24 mouse cellular contexts compared by ENCODE assay signal in the genomic region with DNA sequence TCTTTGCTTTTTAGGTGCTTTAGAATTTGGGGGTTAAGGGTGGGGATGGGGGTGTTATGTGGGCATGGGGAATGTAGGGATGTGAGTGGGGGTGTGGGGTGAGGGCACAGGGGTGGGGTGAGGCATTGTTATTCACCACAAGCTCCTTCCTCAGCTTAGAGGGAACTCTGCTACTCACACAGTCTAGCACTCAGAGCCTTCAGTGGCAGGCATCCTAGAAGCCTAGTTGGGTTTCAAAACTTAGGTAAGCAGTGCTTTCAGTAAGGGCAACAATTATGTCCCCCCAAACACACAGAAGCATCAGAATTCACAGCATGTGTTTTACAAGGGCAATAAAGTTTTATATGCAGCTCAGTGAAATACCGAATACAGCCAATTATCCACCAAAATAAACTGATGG.
A peak's percentile ranks its signal among the peaks of the same experiment; 100 is the strongest.
DNase-seq lines count a peak whose midpoint lies in the region; ATAC-seq lines count a peak whose summit lies in the region.
"Had no signal": no experiment of that assay in that cellular context is flagged by ENCODE, and none has a peak within 500 bp of the region (broad histone marks: within the 10 kb centered on the region; RNA-seq: fewer than 3 reads in every experiment).

No protein-coding gene starts in this region.

- H3K4me3 ChIP-seq in limb, embryonic 10.5 days = no peak overlapping the region
- no peak overlapping the region for H3K4me3 ChIP-seq in limb, embryonic 13.5 days
- H3K4me3 ChIP-seq: forebrain, embryonic 10.5 days; forebrain, embryonic 13.5 days; heart, embryonic 12.5 days; heart, embryonic 15.5 days; hindbrain, embryonic 10.5 days; hindbrain, embryonic 13.5 days had no signal

- no peaks in the 10 kb centered on the region for H3K9me3 ChIP-seq in limb, embryonic 10.5 days (replicated peaks)
- no peaks in the 10 kb centered on the region for H3K9me3 ChIP-seq in limb, embryonic 13.5 days
- H3K9me3 ChIP-seq: forebrain, embryonic 10.5 days; forebrain, embryonic 13.5 days; heart, embryonic 12.5 days; heart, embryonic 15.5 days; hindbrain, embryonic 10.5 days; hindbrain, embryonic 13.5 days had no signal

- H3K4me1 ChIP-seq in limb, embryonic 10.5 days = peaks cover 47% of the 10 kb centered on the region
- peaks cover 52% of the 10 kb centered on the region for H3K4me1 ChIP-seq in limb, embryonic 13.5 days

- H3K27ac ChIP-seq in limb, embryonic 10.5 days = 0 out of 2 replicates have a peak overlapping the region, but pooled peaks have one; percentile 25
- 0 out of 2 replicates have a peak overlapping the region, but pooled peaks have one; percentile 29 for H3K27ac ChIP-seq in limb, embryonic 13.5 days
- H3K27ac ChIP-seq: forebrain, embryonic 10.5 days; forebrain, embryonic 13.5 days; heart, embryonic 15.5 days; hindbrain, embryonic 10.5 days; hindbrain, embryonic 13.5 days had no signal

- no peak overlapping the region for H3K9ac ChIP-seq in limb, embryonic 13.5 days
- H3K9ac ChIP-seq: forebrain, embryonic 13.5 days; forebrain, postnatal 0 days; heart, embryonic 12.5 days; heart, embryonic 15.5 days; hindbrain, embryonic 13.5 days had no signal

- ATAC-seq in limb, embryonic 13.5 days (ENCODE audit: low FRiP score, low read depth) = peak; percentile 58; the same call in 1 of the 2 replicates
- ATAC-seq: CD4-positive, CD25-positive, alpha-beta regulatory T cell, adult 4 months; forebrain, embryonic 13.5 days; forebrain, postnatal 0 days; hindbrain, embryonic 16.5 days had no signal

- H3K27me3 ChIP-seq in limb, embryonic 10.5 days (ENCODE audit: low read depth, poor library complexity, severe bottlenecking) = peaks cover 48% of the 10 kb centered on the region
- peaks cover 26% of the 10 kb centered on the region for H3K27me3 ChIP-seq in limb, embryonic 13.5 days
- H3K27me3 ChIP-seq: forebrain, embryonic 13.5 days; heart, embryonic 12.5 days; heart, embryonic 15.5 days; hindbrain, embryonic 13.5 days had no signal

- no peak overlapping the region for H3K4me2 ChIP-seq in limb, embryonic 13.5 days (replicated peaks)
- H3K4me2 ChIP-seq: forebrain, embryonic 13.5 days; heart, embryonic 12.5 days; heart, embryonic 15.5 days; hindbrain, embryonic 13.5 days had no signal

- DNase-seq in forelimb bud, embryonic 11.5 days (ENCODE audit: low read depth, low spot score) = peak; percentile 75
- no peak for DNase-seq in limb, embryonic 10.5 days (ENCODE audit: low spot score)
- DNase-seq in embryo, embryonic 10.5 days (ENCODE audit: low spot score) = no peak
- DNase-seq in layer of hippocampus, adult 9-11 months = no peak
- no peak for DNase-seq in layer of hippocampus, adult 18-20 months (ENCODE audit: low spot score in 2 of 2)
- DNase-seq: adrenal gland, adult 2 months; adrenal gland, postnatal 14 days; cerebellum, adult 11-12 months; cerebellum, adult 8-10 months; cerebellum, postnatal 10 days; cerebellum, postnatal 36 days; forebrain, postnatal 0 days; gastrocnemius, postnatal 36 days; heart, postnatal 10 days; heart, postnatal 36 days had no signal

- no peaks in the 10 kb centered on the region for H3K36me3 ChIP-seq in limb, embryonic 10.5 days
- no peaks in the 10 kb centered on the region for H3K36me3 ChIP-seq in limb, embryonic 13.5 days
- H3K36me3 ChIP-seq: forebrain, embryonic 10.5 days; heart, embryonic 12.5 days; heart, embryonic 15.5 days; hindbrain, embryonic 10.5 days; hindbrain, embryonic 13.5 days had no signal

- WGBS in limb, embryonic 10.5 days = 36% methylated on average over 1 of the region's 1 CpGs
- 16% methylated on average over 1 of the region's 1 CpGs for WGBS in limb, embryonic 13.5 days
